Mouse (Mus musculus): Measurements from ENCODE around the gene Slit2.

Slit2 gene

GRCm38 (mm10) chr5:48235270-48235669 lies 252.3 kb downstream of the Slit2 start:
- no peak for DNase-seq

- DNase-seq, result peak; percentile 37
These were observed 257.8 kb downstream of the Slit2 start for GRCm38 (mm10) chr5:48240751-48241150.

- peak; percentile 36 for DNase-seq
These were observed 265.4 kb downstream of the Slit2 start for GRCm38 (mm10) chr5:48248327-48248726.

GRCm38 (mm10) chr5:48277561-48277960 lies 294.6 kb downstream of the Slit2 start:
- no peak for DNase-seq

- no peak for DNase-seq
These were observed 318.2 kb downstream of the Slit2 start for GRCm38 (mm10) chr5:48301186-48301585.

GRCm38 (mm10) chr5:48315057-48315602 lies 332.2 kb downstream of the Slit2 start:
- no peak for DNase-seq

- DNase-seq, result no peak
These were observed 337.7 kb downstream of the Slit2 start for GRCm38 (mm10) chr5:48320597-48320996.

GRCm38 (mm10) chr5:48326221-48326620 lies 343.3 kb downstream of the Slit2 start:
- no peak for DNase-seq

GRCm38 (mm10) chr5:48327652-48328051 lies 344.7 kb downstream of the Slit2 start, which contains the start of gene 5730480H06Rik:
TSS of gene 5730480H06Rik (plus strand) at chr5:48327952.
- no peak for DNase-seq

- no peak for DNase-seq
These were observed 346.8 kb downstream of the Slit2 start for GRCm38 (mm10) chr5:48329751-48330150.

GRCm38 (mm10) chr5:48330817-48331216 lies 347.9 kb downstream of the Slit2 start:
- no peak for DNase-seq

GRCm38 (mm10) chr5:48331441-48331840 lies 348.5 kb downstream of the Slit2 start:
- no peak for DNase-seq

- DNase-seq, result no peak
These were observed 350.5 kb downstream of the Slit2 start for GRCm38 (mm10) chr5:48333407-48333806.

GRCm38 (mm10) chr5:48333884-48334513 lies 351.1 kb downstream of the Slit2 start:
- DNase-seq, result peak; percentile 6

- DNase-seq, result no peak
These were observed 358.0 kb downstream of the Slit2 start for GRCm38 (mm10) chr5:48340808-48341433.

- no peak for DNase-seq
These were observed 362.4 kb downstream of the Slit2 start for GRCm38 (mm10) chr5:48345095-48345982.

GRCm38 (mm10) chr5:48345983-48346648 lies 363.2 kb downstream of the Slit2 start:
- DNase-seq, result no peak

GRCm38 (mm10) chr5:48349309-48349708 lies 366.4 kb downstream of the Slit2 start:
- no peak for DNase-seq
